Comparison of ENCODE assay signal across 12 mouse cellular contexts in genomic region chr16:38724256-38724655, GRCm38 (mm10). TPM values are rescaled to one million over a fixed set of nuclear protein-coding genes. Genes with fewer than 3 reads are reported as not detected.
A peak's percentile ranks its signal among the peaks of the same experiment; 100 is the strongest.
DNase-seq lines count a peak whose midpoint lies in the region; ATAC-seq and TF ChIP-seq lines count a peak whose summit lies in the region.
"Had no signal": no experiment of that assay in that cellular context is flagged by ENCODE, and none has a peak within 500 bp of the region (broad histone marks: within the 10 kb centered on the region; RNA-seq: fewer than 3 reads in every experiment).

No protein-coding gene starts in this region.

- H3K36me3 ChIP-seq in hindbrain, embryonic 10.5 days = no peaks in the 10 kb centered on the region
- no peaks in the 10 kb centered on the region for H3K36me3 ChIP-seq in hindbrain, embryonic 11.5 days (ENCODE audit: control insufficient read depth, insufficient read depth, low read length)
- no peaks in the 10 kb centered on the region for H3K36me3 ChIP-seq in liver, postnatal 0 days (replicated peaks; ENCODE audit: insufficient read depth, low read length)
- no peaks in the 10 kb centered on the region for H3K36me3 ChIP-seq in liver, embryonic 12.5 days
- no peaks in the 10 kb centered on the region for H3K36me3 ChIP-seq in limb, embryonic 12.5 days
- H3K36me3 ChIP-seq: G1E; liver, embryonic 15.5 days had no signal

- WGBS in cerebellum, adult 2 months = 11% methylated on average over 8 of the region's 8 CpGs
- WGBS in hindbrain, embryonic 10.5 days = 84% methylated on average over 8 of the region's 8 CpGs
- 80% methylated on average over 8 of the region's 8 CpGs for WGBS in hindbrain, embryonic 11.5 days
- WGBS in liver, postnatal 0 days (ENCODE audit: insufficient replicate concordance) = 51% methylated on average over 8 of the region's 8 CpGs
- 68% methylated on average over 8 of the region's 8 CpGs for WGBS in liver, embryonic 12.5 days (ENCODE audit: insufficient replicate concordance)
- 78% methylated on average over 8 of the region's 8 CpGs for WGBS in limb, embryonic 12.5 days

- no peak overlapping the region for H3K4me3 ChIP-seq in cerebellum, adult 2 months (replicated peaks; ENCODE audit: insufficient read depth, low read depth, low read length)
- no peak overlapping the region for H3K4me3 ChIP-seq in hindbrain, embryonic 10.5 days
- no peak overlapping the region for H3K4me3 ChIP-seq in hindbrain, embryonic 11.5 days (ENCODE audit: low read depth, low read length)
- no peak overlapping the region for H3K4me3 ChIP-seq in liver, postnatal 0 days (ENCODE audit: low read depth, low read length)
- H3K4me3 ChIP-seq in liver, embryonic 12.5 days = no peak overlapping the region
- H3K4me3 ChIP-seq in limb, embryonic 12.5 days (replicated peaks) = no peak overlapping the region
- H3K4me3 ChIP-seq: liver, embryonic 15.5 days had no signal

- peak overlapping the region; percentile 5; the same call in 1 of the 2 replicates for H3K27ac ChIP-seq in cerebellum, adult 2 months (ENCODE audit: insufficient read depth, low read length)
- H3K27ac ChIP-seq in hindbrain, embryonic 10.5 days = 0 out of 2 replicates have a peak overlapping the region, but pooled peaks have one; percentile 35
- no peak overlapping the region for H3K27ac ChIP-seq in hindbrain, embryonic 11.5 days (ENCODE audit: low read depth, low read length)
- peak overlapping the region; percentile 34 for H3K27ac ChIP-seq in liver, postnatal 0 days (ENCODE audit: low read depth)
- H3K27ac ChIP-seq in liver, embryonic 12.5 days = no peak overlapping the region
- peak overlapping the region; percentile 18; the same call in 1 of the 2 replicates for H3K27ac ChIP-seq in limb, embryonic 12.5 days
- H3K27ac ChIP-seq: liver, embryonic 15.5 days had no signal

- TF ChIP-seq POLR2A in cerebellum, adult 2 months (IDR thresholded peaks at IDR 0.05; ENCODE audit: borderline replicate concordance, insufficient read depth, low read length) = no peak

- no peak for ATAC-seq in hindbrain, embryonic 11.5 days (ENCODE audit: low FRiP score)
- no peak for ATAC-seq in liver, postnatal 0 days
- ATAC-seq in liver, embryonic 12.5 days = no peak
- no peak for ATAC-seq in limb, embryonic 12.5 days (ENCODE audit: insufficient number of reproducible peaks, insufficient read depth, low FRiP score, low TSS enrichment, low read depth)
- ATAC-seq: activated CD4-positive, CD25-positive, alpha-beta regulatory T cell, adult 4 months had no signal

- TF ChIP-seq EP300 in liver, postnatal 0 days (IDR thresholded peaks at IDR 0.05; ENCODE audit: low read depth) = no peak

- no peaks in the 10 kb centered on the region for H3K27me3 ChIP-seq in cerebellum, adult 2 months (ENCODE audit: control insufficient read depth, insufficient read depth, low read length)
- H3K27me3 ChIP-seq in hindbrain, embryonic 10.5 days (ENCODE audit: insufficient read depth, poor library complexity, severe bottlenecking) = no peaks in the 10 kb centered on the region
- no peaks in the 10 kb centered on the region for H3K27me3 ChIP-seq in hindbrain, embryonic 11.5 days (ENCODE audit: control insufficient read depth, insufficient read depth, low read length)
- H3K27me3 ChIP-seq in liver, postnatal 0 days (ENCODE audit: insufficient read depth, low read length) = no peaks in the 10 kb centered on the region
- H3K27me3 ChIP-seq in liver, embryonic 12.5 days (replicated peaks) = peaks cover 15% of the 10 kb centered on the region; the same call in 1 of the 2 replicates
- no peaks in the 10 kb centered on the region for H3K27me3 ChIP-seq in limb, embryonic 12.5 days

- DNase-seq in cerebellum, adult 2 months = peak in 1 of 2 experiments; percentile 36
- no peak for DNase-seq in cerebellum, adult 9-10 months
- DNase-seq in hindbrain, embryonic 10.5 days (ENCODE audit: low spot score) = no peak
- no peak for DNase-seq in hindbrain, embryonic 11.5 days (ENCODE audit: low spot score)
- peak; percentile 9 for DNase-seq in liver, postnatal 0 days
- DNase-seq in adipocyte (ENCODE audit: low spot score) = no peak
- DNase-seq: thymus, adult 2 months had no signal

- no peak overlapping the region for H3K9ac ChIP-seq in hindbrain, embryonic 11.5 days (ENCODE audit: low read depth, low read length)
- no peak overlapping the region for H3K9ac ChIP-seq in liver, postnatal 0 days (replicated peaks)
- H3K9ac ChIP-seq in liver, embryonic 12.5 days = no peak overlapping the region
- H3K9ac ChIP-seq in limb, embryonic 12.5 days (replicated peaks) = no peak overlapping the region
- H3K9ac ChIP-seq: liver, embryonic 15.5 days had no signal

- peaks cover 4% of the 10 kb centered on the region; the same call in 1 of the 2 replicates for H3K9me3 ChIP-seq in hindbrain, embryonic 10.5 days
- H3K9me3 ChIP-seq in hindbrain, embryonic 11.5 days (ENCODE audit: control insufficient read depth, low read length) = no peaks in the 10 kb centered on the region
- no peaks in the 10 kb centered on the region for H3K9me3 ChIP-seq in liver, postnatal 0 days (ENCODE audit: low read length)
- no peaks in the 10 kb centered on the region for H3K9me3 ChIP-seq in liver, embryonic 12.5 days (replicated peaks)
- no peaks in the 10 kb centered on the region for H3K9me3 ChIP-seq in limb, embryonic 12.5 days
- H3K9me3 ChIP-seq: G1E; liver, embryonic 15.5 days had no signal

- peaks cover 3% of the 10 kb centered on the region; the same call in 1 of the 2 replicates for H3K4me1 ChIP-seq in cerebellum, adult 2 months (ENCODE audit: control insufficient read depth, insufficient read depth, low read length)
- 0 out of 2 replicates have a peak, but pooled peaks cover 8% of the 10 kb centered on the region for H3K4me1 ChIP-seq in hindbrain, embryonic 10.5 days (replicated peaks)
- no peaks in the 10 kb centered on the region for H3K4me1 ChIP-seq in hindbrain, embryonic 11.5 days (replicated peaks; ENCODE audit: control insufficient read depth, insufficient read depth, low read length)
- H3K4me1 ChIP-seq in liver, postnatal 0 days (ENCODE audit: insufficient read depth) = no peaks in the 10 kb centered on the region
- H3K4me1 ChIP-seq in liver, embryonic 12.5 days = no peaks in the 10 kb centered on the region
- 0 out of 2 replicates have a peak, but pooled peaks cover 3% of the 10 kb centered on the region for H3K4me1 ChIP-seq in limb, embryonic 12.5 days (replicated peaks)
- H3K4me1 ChIP-seq: liver, embryonic 15.5 days had no signal

- H3K4me2 ChIP-seq in hindbrain, embryonic 11.5 days (replicated peaks; ENCODE audit: low read depth, low read length) = no peak overlapping the region
- no peak overlapping the region for H3K4me2 ChIP-seq in liver, postnatal 0 days (ENCODE audit: low read depth, low read length)
- no peak overlapping the region for H3K4me2 ChIP-seq in liver, embryonic 12.5 days
- H3K4me2 ChIP-seq in limb, embryonic 12.5 days = no peak overlapping the region
- H3K4me2 ChIP-seq: liver, embryonic 15.5 days had no signal

- TF ChIP-seq CTCF in cerebellum, adult 2 months (IDR thresholded peaks at IDR 0.05; ENCODE audit: borderline replicate concordance, insufficient read depth, low read depth, low read length) = no peak
- no peak for TF ChIP-seq CTCF in liver, postnatal 0 days (IDR thresholded peaks at IDR 0.05; ENCODE audit: low read depth)

RNA-seq across cellular contexts. Expression of gene Arhgap31, which starts 11.2 kb away (rescaled TPM):
- polyA plus RNA-seq in cerebellum, adult 2 months (2012; rRNA removed) = 17.3 and 17.8 TPM in 2 replicates
- polyA plus RNA-seq in hindbrain, embryonic 10.5 days (2016; fragmentation: Nextera tagmentation; extraction: Ambion mirVana) = 8.8 and 9.0 TPM in 2 replicates
- 7.3 and 9.0 TPM in 2 replicates for polyA plus RNA-seq in hindbrain, embryonic 11.5 days (2014; fragmentation: Nextera tagmentation; extraction: Ambion mirVana)
- polyA plus RNA-seq in liver, postnatal 0 days (2015; fragmentation: Nextera tagmentation; extraction: Ambion mirVana) = 1.6 and 1.7 TPM in 2 replicates
- 3.5 and 4.0 TPM in 2 replicates for polyA plus RNA-seq in liver, embryonic 12.5 days (2016; fragmentation: Nextera tagmentation; extraction: Ambion mirVana)
- 8.8 and 9.9 TPM in 2 replicates for polyA plus RNA-seq in limb, embryonic 12.5 days (2016; fragmentation: Nextera tagmentation; extraction: Ambion mirVana)

RNA-seq across cellular contexts. Expression of gene B4galt4, which starts 17.8 kb away (rescaled TPM):
- 18.0 and 19.9 TPM in 2 replicates for polyA plus RNA-seq in cerebellum, adult 2 months (2012; rRNA removed)
- polyA plus RNA-seq in hindbrain, embryonic 10.5 days (2016; fragmentation: Nextera tagmentation; extraction: Ambion mirVana) = 25.5 and 25.6 TPM in 2 replicates
- polyA plus RNA-seq in hindbrain, embryonic 11.5 days (2014; fragmentation: Nextera tagmentation; extraction: Ambion mirVana) = 26.4 and 31.1 TPM in 2 replicates
- 3.0 and 3.4 TPM in 2 replicates for polyA plus RNA-seq in liver, postnatal 0 days (2015; fragmentation: Nextera tagmentation; extraction: Ambion mirVana)
- polyA plus RNA-seq in liver, embryonic 12.5 days (2016; fragmentation: Nextera tagmentation; extraction: Ambion mirVana) = 4.7 and 5.7 TPM in 2 replicates
- 33.3 and 33.6 TPM in 2 replicates for polyA plus RNA-seq in limb, embryonic 12.5 days (2016; fragmentation: Nextera tagmentation; extraction: Ambion mirVana)
- polyA plus RNA-seq: G1E had no signal

Comparison
In these comparisons a context has a peak if more than half of its experiments do, and no peak if none do; other contexts are left out.
1. H3K27ac ChIP-seq: peak in cerebellum, adult 2 months (single experiment), hindbrain, embryonic 10.5 days (single experiment), liver, postnatal 0 days (single experiment) and limb, embryonic 12.5 days (single experiment); none in hindbrain, embryonic 11.5 days (single experiment) and liver, embryonic 12.5 days (single experiment).